Mouse (Mus musculus) cerebellum, adult 2 months (tissue): ENCODE measurements around the gene Smyd3.

Experiments used
- CTCF ChIP-seq: fragments of 200-500 bp; IDR thresholded peaks from 2 replicates; pipeline ENCODE4 v1.5.1; 2011; ENCODE audit warnings: low read depth, mild to moderate bottlenecking, control low read depth, low read length, moderate library complexity, borderline replicate concordance; ENCODE audit not compliant: insufficient read depth
- POLR2A ChIP-seq: fragments of 200-500 bp; IDR thresholded peaks from 2 replicates; pipeline ENCODE4 v1.6.1; 2011; ENCODE audit warnings: low read length, control low read depth, borderline replicate concordance; ENCODE audit not compliant: insufficient read depth

DNA sequence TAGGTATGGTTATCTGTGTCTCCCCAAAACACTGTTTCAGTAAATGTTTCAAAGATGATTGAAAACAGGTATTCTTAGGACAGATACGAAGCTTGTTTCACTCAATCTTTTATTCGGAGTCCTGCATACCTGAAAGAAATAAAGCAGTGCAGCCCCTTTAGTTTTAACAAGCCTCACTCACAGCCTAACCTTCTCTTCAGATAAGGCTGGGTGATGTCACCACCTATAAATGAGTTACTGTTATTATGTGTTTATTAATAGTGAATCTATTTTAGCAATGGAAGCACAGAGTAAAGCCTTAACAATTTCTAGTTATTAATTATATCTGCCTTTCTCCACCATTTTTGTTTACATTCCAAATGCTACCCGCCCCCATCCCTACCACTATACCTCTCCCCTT is 228.1 kb downstream of the Smyd3 start:
- TF ChIP-seq CTCF (no peak), POLR2A (no peak)
